Mouse (Mus musculus) heart, adult 11 months (tissue): ENCODE measurements around the gene Plod2.
A peak's percentile ranks its signal among the peaks of the same experiment; 100 is the strongest.

Experiments used
- DNase-seq: peaks from one replicate; pipeline ENCODE4 v3.0.0; 2022

Plod2 gene

DNA sequence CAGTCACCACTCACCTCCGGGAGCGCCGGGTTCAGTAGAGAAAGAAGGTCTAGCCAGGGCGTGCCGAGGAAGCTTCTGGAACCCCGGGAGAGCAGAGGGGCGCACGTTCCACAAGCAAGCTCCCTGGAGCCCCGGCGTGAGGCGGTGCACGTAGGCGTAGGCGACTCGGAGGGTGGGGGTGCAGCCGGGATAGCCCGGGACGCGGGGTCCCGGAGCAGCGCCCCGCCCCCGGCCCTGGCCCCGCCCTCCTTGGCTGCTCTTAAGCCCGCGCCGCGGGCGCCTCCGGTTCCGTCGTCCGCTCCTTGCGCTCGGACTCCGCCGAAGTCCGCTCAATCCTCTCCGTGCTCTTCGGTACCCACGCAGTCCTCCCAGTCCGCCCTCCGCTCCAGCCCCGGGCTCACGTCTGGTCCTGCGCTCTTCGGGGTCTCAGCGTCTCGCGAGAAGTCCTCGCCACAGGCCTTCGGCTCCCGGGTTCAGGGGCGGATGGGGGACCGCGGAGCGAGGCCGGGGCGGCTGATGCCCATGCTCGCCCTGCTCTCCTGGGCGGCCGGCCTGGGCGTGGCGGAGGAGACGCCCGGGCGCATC lies at the start of gene Plod2:
Gene Plod2 (plus strand): TSS at position 247 of the 585 bp plus-strand sequence.
- peak; percentile 99 for DNase-seq

- DNase-seq = peak; percentile 95
These were observed 42.2 kb upstream of the Plod2 start for GRCm38 (mm10) chr9:92499710-92500410.

GRCm38 (mm10) chr9:92504256-92504655 lies 37.8 kb upstream of the Plod2 start:
- DNase-seq = no peak

- no peak for DNase-seq
These were observed 37.1 kb upstream of the Plod2 start for GRCm38 (mm10) chr9:92504889-92505288.

DNA sequence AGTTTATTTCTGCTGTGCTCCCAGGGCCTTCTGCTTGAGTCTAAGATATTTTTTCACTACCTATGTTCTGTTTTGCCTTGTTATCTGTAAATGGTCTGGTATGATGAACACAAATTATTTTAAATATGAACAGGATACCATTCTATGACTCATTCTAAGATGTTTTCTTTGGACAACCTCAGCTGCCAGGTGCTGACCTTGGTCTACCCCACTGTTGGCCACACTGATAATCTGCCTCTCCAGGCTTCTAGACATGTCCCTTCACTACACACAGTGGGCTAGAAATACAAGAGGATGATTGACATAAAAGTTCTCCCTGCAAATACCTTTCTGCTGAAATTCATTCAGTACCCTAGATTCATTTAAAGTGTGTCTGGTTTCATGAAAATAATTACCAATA lies 30.3 kb upstream of the Plod2 start:
- no peak for DNase-seq

DNA sequence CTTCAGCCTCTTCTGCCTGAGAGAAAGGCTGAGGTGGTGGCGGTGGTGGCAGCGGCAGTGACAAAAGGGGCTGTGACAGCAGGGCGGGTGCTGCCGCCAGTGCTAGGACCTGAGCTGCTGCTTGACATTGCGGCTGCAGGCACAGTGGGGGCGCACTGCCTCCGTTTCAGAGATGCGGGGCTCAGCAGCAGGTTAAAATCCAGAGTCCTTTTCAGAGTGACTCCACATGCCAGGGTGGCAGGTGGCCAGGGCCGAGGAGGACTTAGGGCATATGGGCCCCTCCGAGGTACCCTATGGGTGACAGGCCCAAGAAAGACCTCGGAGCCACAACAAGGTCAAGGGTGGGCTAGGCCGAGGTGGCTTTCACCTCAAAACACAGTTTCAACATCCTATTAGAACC lies 25.0 kb upstream of the Plod2 start:
- no peak for DNase-seq

- no peak for DNase-seq
These were observed 21.3 kb upstream of the Plod2 start for GRCm38 (mm10) chr9:92520751-92521150.

DNA sequence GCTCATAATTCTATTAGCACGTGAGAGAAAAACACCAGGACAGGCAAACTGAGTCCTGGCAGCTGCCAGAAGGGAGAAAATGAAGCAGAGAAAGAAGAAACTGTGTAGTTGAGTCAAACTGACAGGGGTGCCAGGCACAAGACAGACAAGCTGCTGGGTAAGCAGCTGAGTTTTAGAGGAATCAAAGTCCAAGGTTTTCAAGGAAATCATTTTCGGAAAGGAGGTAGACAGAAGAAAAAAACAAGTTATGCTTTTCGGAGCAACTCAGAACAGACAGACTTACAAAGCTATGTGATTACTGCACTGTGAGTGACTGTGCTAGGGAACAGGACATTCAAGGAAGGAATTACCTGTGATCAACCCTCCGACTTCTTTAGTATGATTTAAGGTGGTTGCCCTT lies 17.5 kb upstream of the Plod2 start:
- DNase-seq = no peak

GRCm38 (mm10) chr9:92530055-92530454 lies 12.0 kb upstream of the Plod2 start:
- DNase-seq = no peak

- peak; percentile 82 for DNase-seq
These were observed 4.3 kb upstream of the Plod2 start for GRCm38 (mm10) chr9:92537735-92538134.

DNA sequence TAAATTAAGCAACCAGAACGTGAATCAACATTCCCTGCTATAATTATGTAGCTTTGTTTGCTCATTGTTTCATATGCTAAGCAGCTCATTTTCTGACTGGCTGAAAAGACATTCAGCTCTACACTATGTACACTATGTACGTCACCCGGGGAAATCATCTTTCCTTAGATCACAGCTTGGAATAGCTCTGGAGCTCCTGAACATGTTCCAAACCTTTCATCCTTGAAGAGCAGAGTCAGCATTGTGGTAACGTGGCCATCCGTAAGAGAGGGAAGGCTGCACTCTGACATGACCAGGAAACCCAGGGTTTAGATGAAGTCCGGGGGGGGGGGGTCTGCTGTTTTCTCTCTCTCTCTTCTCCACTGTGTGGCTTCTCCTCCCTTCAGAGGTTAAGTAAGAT lies 3.8 kb upstream of the Plod2 start:
- peak; percentile 52 for DNase-seq

GRCm38 (mm10) chr9:92542591-92543416 lies 781 bp downstream of the Plod2 start:
- DNase-seq = peak; percentile 95

- DNase-seq = peak; percentile 85
These were observed 2.1 kb downstream of the Plod2 start for GRCm38 (mm10) chr9:92544146-92544545.

- peak; percentile 92 for DNase-seq
These were observed 3.0 kb downstream of the Plod2 start for GRCm38 (mm10) chr9:92545021-92545420.

DNA sequence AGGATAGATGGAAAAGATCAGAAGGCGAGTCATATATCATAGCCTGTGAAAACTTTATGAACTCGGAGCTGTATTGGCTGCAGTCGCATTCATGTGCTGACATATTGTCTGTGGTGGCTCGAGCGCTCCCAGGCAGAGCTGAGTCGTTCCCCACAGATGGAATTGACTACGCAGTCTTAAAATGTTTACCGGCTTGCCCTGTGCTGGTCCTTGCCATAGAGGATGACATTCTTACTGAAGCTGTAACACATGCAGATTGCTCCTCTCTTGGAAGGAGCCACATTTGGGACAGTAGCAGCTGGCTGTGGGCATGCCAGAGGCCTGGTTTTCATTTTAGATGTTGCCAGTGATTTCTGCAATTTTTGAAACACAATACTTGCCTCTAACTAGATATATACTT lies 4.4 kb downstream of the Plod2 start:
- DNase-seq = peak; percentile 53

GRCm38 (mm10) chr9:92547106-92547505 lies 5.1 kb downstream of the Plod2 start:
- peak; percentile 49 for DNase-seq

DNA sequence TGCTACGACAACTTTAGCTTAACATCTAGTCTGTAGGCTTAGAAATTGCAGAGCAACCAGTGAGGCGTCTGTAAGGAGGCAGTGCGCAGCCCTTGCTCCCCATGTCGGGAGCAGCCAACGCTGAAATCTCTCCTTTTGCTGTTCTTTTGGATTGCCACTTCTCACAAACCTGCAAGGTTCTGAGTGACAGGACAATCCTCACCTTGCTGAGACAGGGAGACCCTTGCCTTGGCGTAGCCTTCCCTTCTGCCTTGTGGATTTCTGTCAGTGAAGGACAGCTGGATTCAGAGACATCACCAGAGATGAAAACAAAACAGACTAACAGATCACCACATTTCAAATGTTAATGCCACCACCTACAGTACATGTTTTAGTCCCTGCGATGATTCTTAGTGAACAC lies 5.8 kb downstream of the Plod2 start:
- peak; percentile 79 for DNase-seq

DNA sequence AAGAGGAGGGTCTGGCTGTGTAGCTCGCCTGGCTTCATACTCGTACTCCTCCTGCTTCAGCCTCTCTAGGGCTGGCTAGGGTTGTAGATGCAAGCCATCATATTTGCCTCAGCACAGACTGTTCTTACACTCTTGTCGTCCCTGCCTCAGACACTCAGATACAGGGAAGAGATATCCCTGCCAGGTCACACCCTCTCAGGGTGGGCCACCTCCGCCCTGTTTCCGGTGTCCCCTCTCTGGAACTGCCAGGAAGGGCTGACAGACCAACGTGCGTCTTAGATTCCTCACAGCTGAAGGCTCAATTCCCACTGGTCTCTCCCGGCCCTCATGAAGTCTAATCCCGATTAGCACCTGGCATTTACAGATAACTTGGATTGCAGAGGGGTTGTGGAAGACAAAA lies 6.6 kb downstream of the Plod2 start:
- peak; percentile 97 for DNase-seq

- peak; percentile 96 for DNase-seq
These were observed 7.9 kb downstream of the Plod2 start for GRCm38 (mm10) chr9:92549811-92550490.

GRCm38 (mm10) chr9:92550981-92551380 lies 9.0 kb downstream of the Plod2 start:
- DNase-seq = peak; percentile 35

DNA sequence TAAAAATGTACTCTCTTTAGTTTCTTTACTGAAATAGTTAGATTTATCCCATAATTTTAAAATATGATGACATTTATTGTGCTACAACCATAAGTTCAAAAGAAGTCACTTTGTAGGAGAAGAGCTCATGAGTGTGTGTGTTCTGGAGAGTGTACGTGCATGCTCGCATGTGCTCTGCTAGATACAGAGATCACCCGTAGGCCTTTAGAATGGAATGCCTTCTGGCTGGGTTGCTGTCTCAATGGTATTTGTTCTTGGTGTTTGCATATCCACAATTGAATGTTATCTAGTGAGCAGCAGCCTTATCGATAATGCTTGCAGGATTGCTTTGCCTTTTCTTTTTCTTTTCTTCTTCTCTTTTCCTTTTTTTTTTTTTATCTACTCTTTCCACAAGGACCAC lies 9.6 kb downstream of the Plod2 start:
- DNase-seq = peak; percentile 51

DNA sequence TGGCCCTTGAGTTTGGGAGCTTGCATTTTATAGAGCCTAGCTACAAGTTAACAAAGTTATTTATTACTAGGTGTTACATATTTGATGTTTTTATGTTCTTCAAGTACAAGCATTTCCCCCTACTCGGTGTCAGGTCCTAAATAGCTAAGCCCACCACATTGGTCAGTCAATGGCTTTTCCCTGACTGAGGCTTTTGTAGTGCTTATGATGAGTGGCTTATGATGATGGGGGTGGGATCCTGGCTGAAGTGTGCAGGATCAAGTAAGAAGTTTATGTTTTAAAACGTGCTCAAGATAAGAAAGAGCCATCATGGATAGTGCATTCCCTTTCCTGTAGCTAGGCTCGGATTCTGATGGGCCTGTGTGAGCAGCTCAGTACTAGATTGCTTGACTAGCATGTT lies 10.7 kb downstream of the Plod2 start:
- DNase-seq = peak; percentile 68
